Mouse (Mus musculus) layer of hippocampus, postnatal 14 days (tissue): ENCODE data around the gene Ttll1. TPM values are rescaled to one million over a fixed set of nuclear protein-coding genes. Genes with fewer than 3 reads are reported as not detected.
A peak's percentile ranks its signal among the peaks of the same experiment; 100 is the strongest.
"Not testable (repeated sequence)": the region's sequence is repeated elsewhere in the genome, so short reads cannot be mapped to it uniquely, and the experiment has no call there.

Source experiments
- DNase-seq, 2 experiments: peaks; one replicate each; pipeline ENCODE4 v3.0.0; 2021 to 2022; ENCODE audit warnings: low spot score in 2 of 2, mixed read lengths in 1 of 2
- total RNA-seq, 2 experiments: library from RNA; stranded (reverse); gene quantifications; 2 replicates each; pipeline ENCODE4 v1.2.3; 2021

Gene Ttll1
- total RNA-seq, 2 experiments from 2014 or later, result 37.8 to 39.2 TPM

GRCm38 (mm10) chr15:83484311-83484710, 26.4 kb downstream of the Ttll1 start:
- DNase-seq, result no peak

GRCm38 (mm10) chr15:83483482-83483881, 27.2 kb downstream of the Ttll1 start:
- DNase-seq, result no peak

- no peak for DNase-seq
Observed at GRCm38 (mm10) chr15:83482645-83483224, 28.0 kb downstream of the Ttll1 start.

- no peak for DNase-seq
Observed at GRCm38 (mm10) chr15:83481236-83481780, 29.4 kb downstream of the Ttll1 start.

- DNase-seq, result no peak
Observed at GRCm38 (mm10) chr15:83479818-83480217, 30.9 kb downstream of the Ttll1 start.

GRCm38 (mm10) chr15:83478096-83478495, 32.6 kb downstream of the Ttll1 start:
- no peak for DNase-seq

GRCm38 (mm10) chr15:83476593-83477273, 34.0 kb downstream of the Ttll1 start:
- DNase-seq, result no peak

GRCm38 (mm10) chr15:83474466-83474836, 36.2 kb downstream of the Ttll1 start:
- no peak for DNase-seq

- no peak for DNase-seq
Observed at GRCm38 (mm10) chr15:83473832-83474465, 36.7 kb downstream of the Ttll1 start.

GRCm38 (mm10) chr15:83473251-83473650, 37.4 kb downstream of the Ttll1 start:
- no peak for DNase-seq

- no peak for DNase-seq
Observed at GRCm38 (mm10) chr15:83471476-83471875, 39.2 kb downstream of the Ttll1 start.

- no peak for DNase-seq
Observed at GRCm38 (mm10) chr15:83470443-83470842, 40.2 kb downstream of the Ttll1 start.

- no peak for DNase-seq
Observed at GRCm38 (mm10) chr15:83469279-83469821, 41.3 kb downstream of the Ttll1 start.

- DNase-seq, result no peak
Observed at GRCm38 (mm10) chr15:83467232-83467966, 43.3 kb downstream of the Ttll1 start.

- DNase-seq, result no peak
Observed at GRCm38 (mm10) chr15:83466331-83466730, 44.4 kb downstream of the Ttll1 start.

GRCm38 (mm10) chr15:83464905-83465650, 45.6 kb downstream of the Ttll1 start:
- no peak for DNase-seq

- peak; percentile 91 to 96 for DNase-seq
Observed at GRCm38 (mm10) chr15:83464083-83464904, 46.4 kb downstream of the Ttll1 start, which contains the start of gene Pacsin2. Gene Pacsin2, minus strand, starts transcription at chr15:83464606.

- DNase-seq, result no peak
Observed at GRCm38 (mm10) chr15:83463369-83464082, 47.2 kb downstream of the Ttll1 start.

- not testable (repeated sequence) for DNase-seq
Observed at GRCm38 (mm10) chr15:83462349-83462748, 48.3 kb downstream of the Ttll1 start.
